Mouse (Mus musculus): Measurements from ENCODE around the gene Tst. TPM values are rescaled to one million over a fixed set of nuclear protein-coding genes. Genes with fewer than 3 reads are reported as not detected.

Tst gene
- total and polyA plus RNA-seq, 3 experiments: 0.93 to 4.3 (median 1.8) TPM

DNA sequence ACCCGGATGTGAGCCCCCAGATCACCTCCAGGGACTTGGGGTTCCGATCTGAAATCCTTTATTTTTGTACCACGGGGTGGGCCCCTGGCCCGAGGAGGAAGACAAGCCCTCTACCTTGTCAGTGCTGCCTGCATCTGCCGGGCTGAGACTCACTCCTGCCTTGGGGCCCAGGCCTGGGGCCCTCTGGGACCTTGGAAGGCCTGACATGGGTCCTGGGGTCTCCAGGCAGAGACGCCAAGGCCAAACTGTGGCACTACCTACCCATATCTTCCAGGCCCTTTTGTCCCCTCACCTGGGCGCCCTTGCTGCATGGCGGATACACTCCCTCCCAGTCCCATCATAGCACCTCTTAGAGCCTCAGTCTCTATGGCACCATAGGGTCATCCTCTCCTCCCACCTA, 32.8 kb upstream of the Tst start:
- no peak for TF ChIP-seq CTCF (IDR thresholded peaks at IDR 0.05; ENCODE audit: low read depth, low read length)
- peaks cover 35% of the 10 kb centered on the region for H3K4me1 ChIP-seq (ENCODE audit: insufficient read depth, low read depth, low read length)
- DNase-seq (ENCODE audit: low spot score): no peak
- no peak overlapping the region for H3K4me3 ChIP-seq (ENCODE audit: low read depth, low read length)
- no peaks in the 10 kb centered on the region for H3K36me3 ChIP-seq (replicated peaks)
- no peaks in the 10 kb centered on the region for H3K9me3 ChIP-seq (replicated peaks)
- peaks cover 96% of the 10 kb centered on the region for H3K27me3 ChIP-seq (ENCODE audit: insufficient read depth, low read length)
- ATAC-seq (ENCODE audit: extremely low read depth, insufficient number of reproducible peaks, low FRiP score, poor library complexity, severe bottlenecking): no peak

DNA sequence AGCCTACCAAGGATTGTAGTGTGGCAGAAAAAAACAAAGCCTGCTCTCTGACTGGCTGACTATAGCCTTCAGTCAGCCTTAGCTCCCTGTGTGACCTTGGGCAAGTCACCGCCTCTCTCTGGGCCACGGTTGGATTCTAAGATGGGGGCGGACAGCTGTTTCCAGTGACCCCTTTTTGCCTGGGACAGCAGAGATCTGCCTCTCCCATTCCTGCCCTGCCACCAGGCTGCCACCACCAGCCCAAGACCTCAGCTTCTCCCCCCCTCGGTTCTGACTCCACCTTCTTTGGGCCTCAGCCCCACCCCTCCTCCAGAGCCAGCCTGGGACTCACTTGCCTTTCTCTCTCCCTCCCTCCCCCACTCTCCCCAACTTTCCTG, 32.3 kb upstream of the Tst start:
- Histone ChIP-seq H3K36me3 (replicated peaks) (no peaks in the 10 kb centered on the region), H3K4me1 (ENCODE audit: insufficient read depth, low read depth, low read length) (peaks cover 39% of the 10 kb centered on the region), H3K4me3 (ENCODE audit: low read depth, low read length) (no peak overlapping the region), H3K9me3 (replicated peaks) (no peaks in the 10 kb centered on the region), H3K27me3 (ENCODE audit: insufficient read depth, low read length) (peaks cover 96% of the 10 kb centered on the region)
- DNase-seq (ENCODE audit: low spot score) (no peak), ATAC-seq (ENCODE audit: extremely low read depth, insufficient number of reproducible peaks, low FRiP score, poor library complexity, severe bottlenecking) (no peak)
- TF ChIP-seq POLR2AphosphoS5 (IDR thresholded peaks at IDR 0.05; ENCODE audit: insufficient replicate concordance, low read depth, low read length): no peak
- no peak for TF ChIP-seq CTCF (IDR thresholded peaks at IDR 0.05; ENCODE audit: low read depth, low read length)
- no peak for TF ChIP-seq GATA2 (IDR thresholded peaks at IDR 0.05; ENCODE audit: borderline replicate concordance, low read depth, low read length)
- no peak for TF ChIP-seq TAL1 (conservative IDR thresholded peaks at IDR 0.05; ENCODE audit: low read depth, low read length)
- TF ChIP-seq GATA1 (IDR thresholded peaks at IDR 0.05; ENCODE audit: borderline replicate concordance, low read length): no peak

DNA sequence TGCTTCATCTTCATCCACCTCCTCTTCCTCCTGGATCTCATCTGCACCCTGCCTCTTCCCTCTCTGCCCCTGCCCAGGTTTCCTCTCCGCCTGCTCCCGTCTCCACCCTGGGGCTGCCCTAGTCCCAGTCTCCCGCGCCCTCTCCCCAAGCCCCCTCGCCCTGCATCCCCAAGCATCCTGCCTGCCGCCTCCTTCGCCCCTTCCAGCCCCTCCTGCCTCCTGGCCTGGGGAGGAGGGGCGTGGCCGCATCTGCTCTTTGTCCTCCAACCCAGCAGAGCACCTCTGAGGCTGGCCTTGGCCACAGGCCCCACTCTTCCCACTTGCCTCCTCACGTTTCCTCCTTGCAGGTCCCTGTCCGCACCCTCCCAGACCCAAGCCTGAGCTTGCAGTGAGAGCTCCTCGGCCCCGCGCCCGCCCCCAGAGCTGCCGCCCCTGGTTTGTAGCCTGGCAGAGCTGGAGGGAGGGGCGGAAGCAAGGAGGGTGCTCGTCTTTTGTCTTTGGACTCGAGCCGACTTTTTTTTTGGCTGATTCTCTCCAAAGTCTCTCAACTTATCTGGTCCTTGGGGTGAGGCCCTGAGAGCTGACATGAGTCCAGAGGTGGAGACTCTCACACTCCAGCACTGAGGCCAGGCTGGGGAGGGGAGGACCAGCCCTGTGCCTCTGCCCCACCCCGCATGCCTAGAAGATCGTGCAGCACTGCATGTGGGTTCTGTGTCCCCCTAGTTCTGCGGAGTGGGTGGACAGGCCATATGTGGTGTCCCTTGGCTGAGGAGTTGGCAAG, 31.7 kb upstream of the Tst start:
- Histone ChIP-seq H3K9me3 (replicated peaks) (no peaks in the 10 kb centered on the region), H3K36me3 (replicated peaks) (no peaks in the 10 kb centered on the region), H3K4me3 (ENCODE audit: low read depth, low read length) (peak overlapping the region; percentile 20; the same call in 1 of the 2 replicates), H3K27me3 (ENCODE audit: insufficient read depth, low read length) (peaks cover 98% of the 10 kb centered on the region), H3K4me1 (ENCODE audit: insufficient read depth, low read depth, low read length) (peaks cover 39% of the 10 kb centered on the region)
- DNase-seq (ENCODE audit: low spot score): no peak
- ATAC-seq (ENCODE audit: extremely low read depth, insufficient number of reproducible peaks, low FRiP score, poor library complexity, severe bottlenecking): no peak
- TF ChIP-seq GATA1 (IDR thresholded peaks at IDR 0.05; ENCODE audit: borderline replicate concordance, low read length): no peak
- no peak for TF ChIP-seq POLR2AphosphoS5 (IDR thresholded peaks at IDR 0.05; ENCODE audit: insufficient replicate concordance, low read depth, low read length)
- TF ChIP-seq CTCF (IDR thresholded peaks at IDR 0.05; ENCODE audit: low read depth, low read length): no peak
- no peak for TF ChIP-seq TAL1 (conservative IDR thresholded peaks at IDR 0.05; ENCODE audit: low read depth, low read length)
- TF ChIP-seq GATA2 (IDR thresholded peaks at IDR 0.05; ENCODE audit: borderline replicate concordance, low read depth, low read length): no peak

DNA sequence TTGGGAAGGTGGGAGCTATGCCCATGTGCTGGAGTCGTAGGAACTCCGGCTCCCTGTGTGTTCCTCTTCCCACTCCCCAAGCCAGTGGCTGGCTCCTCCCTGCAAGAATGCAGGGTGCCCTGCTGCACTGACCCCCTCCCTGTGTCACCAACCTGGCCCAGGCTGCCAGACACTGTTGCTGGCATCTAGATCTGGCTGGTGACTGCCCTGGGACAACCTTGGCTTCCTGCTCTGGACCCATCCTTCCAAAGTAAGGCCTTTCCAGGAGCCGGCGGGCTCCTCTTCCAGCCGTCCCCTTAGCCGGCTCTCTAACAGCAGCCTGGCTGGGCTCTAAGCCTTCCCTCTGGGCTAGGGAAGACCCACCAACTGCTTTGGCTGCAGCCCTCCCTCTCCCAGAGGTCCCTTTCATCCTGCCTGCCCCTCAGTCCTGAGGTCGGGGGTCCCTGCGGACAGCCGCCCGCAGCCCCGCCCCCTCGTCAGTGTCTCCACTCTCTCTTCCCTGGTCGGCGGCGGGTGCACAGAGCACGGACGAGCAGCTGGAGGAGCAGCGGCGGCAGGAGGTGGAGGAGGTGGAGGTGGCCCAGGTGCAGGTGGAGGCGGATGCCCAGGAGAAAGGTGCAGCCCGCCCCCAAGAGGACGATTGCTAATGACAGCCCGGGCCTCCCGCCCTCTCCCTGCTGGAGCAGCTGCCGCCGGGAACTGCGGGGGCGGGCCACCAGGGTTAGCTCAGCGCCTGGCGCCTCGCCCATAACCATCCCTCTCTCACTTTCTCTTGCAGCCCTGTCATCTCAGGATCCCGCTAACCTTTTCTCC, 30.9 kb upstream of the Tst start:
- TF ChIP-seq GATA2 (IDR thresholded peaks at IDR 0.05; ENCODE audit: borderline replicate concordance, low read depth, low read length) (no peak), GATA1 (IDR thresholded peaks at IDR 0.05; ENCODE audit: borderline replicate concordance, low read length) (no peak), CTCF (IDR thresholded peaks at IDR 0.05; ENCODE audit: low read depth, low read length) (no peak), TAL1 (conservative IDR thresholded peaks at IDR 0.05; ENCODE audit: low read depth, low read length) (no peak), POLR2AphosphoS5 (IDR thresholded peaks at IDR 0.05; ENCODE audit: insufficient replicate concordance, low read depth, low read length) (no peak)
- H3K27me3 ChIP-seq (ENCODE audit: insufficient read depth, low read length): peaks cover 99% of the 10 kb centered on the region
- DNase-seq (ENCODE audit: low spot score) (peak; percentile 65), ATAC-seq (ENCODE audit: extremely low read depth, insufficient number of reproducible peaks, low FRiP score, poor library complexity, severe bottlenecking) (no peak)
- H3K36me3 ChIP-seq (replicated peaks): no peaks in the 10 kb centered on the region
- peak overlapping the region; percentile 20; the same call in 1 of the 2 replicates for H3K4me3 ChIP-seq (ENCODE audit: low read depth, low read length)
- peaks cover 38% of the 10 kb centered on the region for H3K4me1 ChIP-seq (ENCODE audit: insufficient read depth, low read depth, low read length)
- no peaks in the 10 kb centered on the region for H3K9me3 ChIP-seq (replicated peaks)

DNA sequence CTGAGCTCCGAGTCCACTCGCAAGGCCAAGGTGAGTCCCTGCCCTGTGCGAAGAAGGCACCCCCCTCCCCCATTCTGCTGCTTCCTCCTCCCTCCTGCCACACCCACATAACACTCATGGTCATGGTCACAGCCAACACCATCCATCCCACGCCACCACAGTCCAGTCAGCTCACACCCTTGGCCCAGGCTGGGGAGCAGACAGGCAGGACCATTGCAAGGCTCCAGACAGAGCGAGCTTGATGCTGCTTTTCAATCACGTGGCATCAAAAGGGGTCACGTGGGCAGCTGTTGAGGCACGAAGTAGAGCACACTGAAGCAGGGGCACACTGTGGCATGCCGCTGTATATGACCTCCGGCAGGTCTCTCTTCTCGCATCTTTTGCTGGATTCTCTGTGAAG, 30.0 kb upstream of the Tst start:
- TF ChIP-seq GATA1 (IDR thresholded peaks at IDR 0.05; ENCODE audit: borderline replicate concordance, low read length) (no peak), CTCF (IDR thresholded peaks at IDR 0.05; ENCODE audit: low read depth, low read length) (no peak), TAL1 (conservative IDR thresholded peaks at IDR 0.05; ENCODE audit: low read depth, low read length) (no peak), GATA2 (IDR thresholded peaks at IDR 0.05; ENCODE audit: borderline replicate concordance, low read depth, low read length) (no peak), POLR2AphosphoS5 (IDR thresholded peaks at IDR 0.05; ENCODE audit: insufficient replicate concordance, low read depth, low read length) (no peak)
- DNase-seq (ENCODE audit: low spot score) (no peak), ATAC-seq (ENCODE audit: extremely low read depth, insufficient number of reproducible peaks, low FRiP score, poor library complexity, severe bottlenecking) (no peak)
- H3K27me3 ChIP-seq (ENCODE audit: insufficient read depth, low read length): peaks cover 99% of the 10 kb centered on the region
- H3K9me3 ChIP-seq (replicated peaks): no peaks in the 10 kb centered on the region
- no peaks in the 10 kb centered on the region for H3K36me3 ChIP-seq (replicated peaks)
- no peak overlapping the region for H3K4me3 ChIP-seq (ENCODE audit: low read depth, low read length)
- H3K4me1 ChIP-seq (ENCODE audit: insufficient read depth, low read depth, low read length): peaks cover 34% of the 10 kb centered on the region

DNA sequence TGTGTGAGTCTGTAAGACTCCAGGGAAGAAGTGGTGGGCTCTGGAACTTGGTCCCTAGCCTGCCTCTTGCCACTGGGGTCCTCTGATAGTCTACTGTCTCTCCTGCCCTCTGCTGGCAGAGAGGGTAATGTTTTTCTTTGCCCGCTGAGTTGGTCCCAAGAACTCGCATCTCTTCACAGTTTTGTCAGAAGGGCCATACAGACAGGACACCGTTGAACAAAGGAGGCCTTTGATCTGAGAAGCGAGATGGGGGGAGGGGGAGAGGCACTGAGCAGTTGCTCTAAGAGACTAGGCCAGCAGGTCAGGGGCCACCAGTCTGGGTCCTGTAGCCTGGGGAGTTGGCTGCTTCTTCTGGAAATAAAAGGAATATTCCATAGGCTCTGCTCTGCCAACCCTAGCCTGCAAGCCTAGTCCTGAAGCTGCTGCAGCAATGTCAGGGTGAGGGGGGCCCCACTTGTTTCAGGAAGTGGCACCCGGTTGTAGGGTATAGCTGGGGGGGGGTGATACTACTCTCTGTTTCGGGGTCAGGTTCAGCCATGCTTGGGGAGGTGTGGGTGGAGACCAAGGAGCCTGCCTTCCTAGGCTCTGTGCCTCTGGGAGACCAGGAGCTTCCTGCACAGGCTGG, 29.3 kb upstream of the Tst start:
- Histone ChIP-seq H3K4me3 (ENCODE audit: low read depth, low read length) (no peak overlapping the region), H3K36me3 (replicated peaks) (no peaks in the 10 kb centered on the region), H3K9me3 (replicated peaks) (no peaks in the 10 kb centered on the region), H3K27me3 (ENCODE audit: insufficient read depth, low read length) (peaks cover 99% of the 10 kb centered on the region), H3K4me1 (ENCODE audit: insufficient read depth, low read depth, low read length) (peaks cover 34% of the 10 kb centered on the region)
- DNase-seq (ENCODE audit: low spot score) (no peak), ATAC-seq (ENCODE audit: extremely low read depth, insufficient number of reproducible peaks, low FRiP score, poor library complexity, severe bottlenecking) (no peak)
- TF ChIP-seq TAL1 (conservative IDR thresholded peaks at IDR 0.05; ENCODE audit: low read depth, low read length) (no peak), GATA2 (IDR thresholded peaks at IDR 0.05; ENCODE audit: borderline replicate concordance, low read depth, low read length) (no peak), GATA1 (IDR thresholded peaks at IDR 0.05; ENCODE audit: borderline replicate concordance, low read length) (no peak), CTCF (IDR thresholded peaks at IDR 0.05; ENCODE audit: low read depth, low read length) (0 out of 2 replicates have a peak, but pooled peaks have one; percentile 9), POLR2AphosphoS5 (IDR thresholded peaks at IDR 0.05; ENCODE audit: insufficient replicate concordance, low read depth, low read length) (no peak)

Measured in G1E (cell line).